Mouse (Mus musculus) left cerebral cortex, postnatal 25 days (tissue): ENCODE measurements around the gene Thoc6. TPM values are rescaled to one million over a fixed set of nuclear protein-coding genes. Genes with fewer than 3 reads are reported as not detected.

ENCODE experiments used
- DNase-seq, 2 experiments: peaks; one replicate each; pipeline ENCODE4 v3.0.0; 2022; ENCODE audit warnings: low spot score in 2 of 2, mixed read lengths in 1 of 2
- intact Hi-C: fragments of 180-260 bp; cut with DNase I; formaldehyde crosslinking; loops from one replicate; pipeline ENCODE4 v1.15.1; 2025
- total RNA-seq, 2 experiments: library from RNA; stranded (reverse); gene quantifications; 2 replicates each; pipeline ENCODE4 v1.2.3; 2021

Gene Thoc6
- total RNA-seq, 2 experiments from 2014 or later: 5.2 to 7.4 TPM

- intact Hi-C loops: no loop called here
- no peak for DNase-seq
Observed at GRCm38 (mm10) chr17:23653324-23653723, 20.4 kb downstream of the Thoc6 start.

DNA sequence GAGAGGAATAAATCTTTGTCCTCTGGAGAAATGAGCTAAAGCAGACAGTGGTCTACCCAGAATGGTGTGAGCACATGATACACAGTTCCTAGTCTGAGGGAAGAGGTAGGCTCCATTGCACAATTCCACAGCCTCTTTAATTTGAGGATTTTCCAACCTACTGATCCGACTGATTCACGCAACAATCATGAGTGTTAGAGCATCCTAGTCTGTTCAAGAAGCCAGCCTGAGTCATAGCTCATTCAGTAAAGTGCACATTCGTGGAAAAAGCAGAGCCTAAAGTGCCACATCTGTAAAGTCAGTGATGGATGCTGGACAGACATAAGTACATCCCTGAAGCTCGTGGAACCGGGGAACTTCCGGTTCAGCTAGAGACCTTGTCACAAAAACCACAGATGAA is 22.3 kb downstream of the Thoc6 start:
- intact Hi-C loops: no loop called here
- no peak for DNase-seq

GRCm38 (mm10) chr17:23645894-23646293 is 27.8 kb downstream of the Thoc6 start:
- DNase-seq: no peak
- intact Hi-C loops: no loop called here

DNA sequence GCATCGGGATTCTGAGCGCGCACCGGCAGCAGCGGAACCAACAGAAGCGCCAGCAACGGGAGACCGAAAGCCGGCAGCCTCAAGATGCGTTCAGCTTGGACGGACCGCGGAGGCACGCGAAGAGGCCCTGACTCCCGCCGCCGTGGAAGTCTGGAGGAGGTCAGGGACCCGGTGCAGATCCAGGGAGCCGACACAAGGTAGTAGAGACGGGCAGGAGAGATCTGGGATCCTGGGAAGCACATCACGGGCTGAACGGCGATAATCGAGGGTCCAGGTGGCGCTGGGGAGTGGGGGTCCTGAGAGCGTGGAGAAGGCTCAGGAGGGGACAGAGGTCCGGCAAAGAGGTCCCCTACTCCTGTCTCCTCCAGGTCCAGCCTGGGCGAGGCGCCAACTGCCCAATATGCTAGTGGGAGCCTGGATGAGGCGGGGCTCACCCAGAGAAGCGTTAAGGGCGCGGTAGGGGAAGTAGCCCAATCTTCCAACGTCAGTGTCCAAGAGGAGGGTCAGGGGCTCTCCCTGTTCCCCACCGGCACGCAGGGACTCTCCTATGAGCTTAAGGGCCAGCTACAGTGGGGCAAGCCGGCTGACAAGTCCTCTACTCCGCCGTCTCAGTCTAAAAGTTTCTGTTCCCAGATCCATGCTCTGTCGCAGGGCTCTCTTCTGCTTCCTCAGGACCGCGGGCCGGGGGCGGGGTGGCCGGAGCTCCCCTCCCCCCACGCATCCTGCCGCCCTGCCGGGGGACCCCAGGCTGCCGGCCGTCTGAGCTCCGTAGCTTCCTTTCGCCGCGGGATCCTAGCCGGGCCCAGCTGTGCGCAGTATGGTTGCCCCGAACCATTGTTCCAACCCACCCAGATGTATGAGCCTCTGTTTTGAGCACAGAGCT is 28.8 kb downstream of the Thoc6 start, which contains the start of gene Mmp25:
Mmp25 (minus strand) TSS at position 665 of the 883 bp plus-strand sequence.
- intact Hi-C loops: no loop called here

GRCm38 (mm10) chr17:23631241-23631640 is 42.4 kb downstream of the Thoc6 start:
- intact Hi-C loops: loop anchor here (5.0 kb wide), 1 partner anchor 59 kb away; no protein-coding TSS in a partner anchor
- no peak for DNase-seq

More for the DNA sequence above, 28.8 kb downstream of the Thoc6 start, which contains the start of gene Mmp25:
- DNase-seq: no peak

- peak; percentile 80 to 93 for DNase-seq
- intact Hi-C loops: loop anchor here (5.0 kb wide), 1 partner anchor 58 kb away; no protein-coding TSS in a partner anchor
Observed at GRCm38 (mm10) chr17:23630195-23631020, 43.3 kb downstream of the Thoc6 start.

- DNase-seq: no peak
- intact Hi-C loops: no loop called here
Observed at GRCm38 (mm10) chr17:23627813-23628212, 45.9 kb downstream of the Thoc6 start.

DNA sequence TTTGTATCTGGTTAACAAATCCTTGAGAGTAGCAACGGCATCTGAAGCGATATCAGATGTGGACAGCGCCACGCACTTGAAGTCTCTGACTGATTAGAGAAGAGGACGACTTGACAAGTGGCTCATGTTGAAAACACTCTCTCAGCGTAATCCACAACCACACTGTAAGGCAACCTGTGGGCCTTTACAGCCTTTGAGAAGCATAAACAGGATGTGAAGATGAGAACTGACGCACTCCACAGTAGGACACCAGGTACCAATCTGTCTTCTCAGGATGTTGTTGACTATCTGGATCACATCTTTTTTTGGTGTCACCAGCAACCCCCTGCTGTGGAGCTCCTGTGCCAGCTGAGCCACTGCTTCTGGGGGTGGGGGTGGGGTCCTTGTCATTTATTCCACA is 53.3 kb downstream of the Thoc6 start:
- intact Hi-C loops: no loop called here
- DNase-seq: no peak

Other genes starting within 250 kb of the Thoc6 start
- gene Vmn2r117, start 194.2 kb downstream of the Thoc6 start, total RNA-seq: not detected
- gene Zfp213, start 109.6 kb downstream of the Thoc6 start, total RNA-seq: 1 to 10 TPM; 6.5 to 7.0 TPM
- 10 to 100 TPM; 23.7 to 25.3 TPM for gene Zfp13, start 74.4 kb downstream of the Thoc6 start, total RNA-seq
- gene Zscan10, start 73.0 kb downstream of the Thoc6 start, total RNA-seq: not detected
- gene Mmp25, start 28.6 kb downstream of the Thoc6 start, total RNA-seq: under 1 TPM; 0.32 to 0.34 TPM
- not detected for gene Bicdl2, start 13.4 kb downstream of the Thoc6 start, total RNA-seq
- 100 to 1,000 TPM; 127 to 129 TPM for gene Hcfc1r1, start 286 bp downstream of the Thoc6 start, total RNA-seq
- 10 to 100 TPM; 10.3 to 13.5 TPM for gene Tnfrsf12a, start 3.6 kb upstream of the Thoc6 start, total RNA-seq
- not detected for gene Cldn6, start 5.4 kb upstream of the Thoc6 start, total RNA-seq
- gene Cldn9, start 10.1 kb upstream of the Thoc6 start, total RNA-seq: under 1 TPM in 1 of 2 experiments, not detected in 1; 0.25 TPM
- gene 1520401A03Rik, start 48.9 kb upstream of the Thoc6 start, total RNA-seq: not detected
- gene Pkmyt1, start 52.5 kb upstream of the Thoc6 start, total RNA-seq: 1 to 10 TPM; 3.0 to 3.3 TPM
- gene Paqr4, start 67.0 kb upstream of the Thoc6 start, total RNA-seq: 10 to 100 TPM; 52.8 to 58.2 TPM
- under 1 TPM; 0.60 to 0.71 TPM for gene Kremen2, start 72.0 kb upstream of the Thoc6 start, total RNA-seq
- 100 to 1,000 TPM; 304 to 305 TPM for gene Flywch1, start 97.7 kb upstream of the Thoc6 start, total RNA-seq
- 10 to 100 TPM; 14.5 to 15.4 TPM for gene Flywch2, start 112.2 kb upstream of the Thoc6 start, total RNA-seq
- gene Srrm2, start 116.7 kb upstream of the Thoc6 start, total RNA-seq: 100 to 1,000 TPM; 495 to 577 TPM
- gene Elob, start 155.3 kb upstream of the Thoc6 start, total RNA-seq: 100 to 1,000 TPM; 359 to 371 TPM
- not detected for gene Prss33, start 162.2 kb upstream of the Thoc6 start, total RNA-seq
- gene Prss32, start 170.0 kb upstream of the Thoc6 start, total RNA-seq: not detected
- gene Prss41, start 170.3 kb upstream of the Thoc6 start, total RNA-seq: 1 to 10 TPM; 1.1 to 2.3 TPM
- not detected for gene Prss21, start 194.2 kb upstream of the Thoc6 start, total RNA-seq
- not detected for gene Dcpp1, start 207.0 kb upstream of the Thoc6 start, total RNA-seq
- gene Dcpp2, start 207.0 kb upstream of the Thoc6 start, total RNA-seq: not detected
- gene Dcpp3, start 243.6 kb upstream of the Thoc6 start, total RNA-seq: not detected